Mouse (Mus musculus) testis, adult 2 months (tissue): ENCODE results near the gene Baz1b.

Experiments used
- CTCF ChIP-seq: fragments of 200-500 bp; IDR thresholded peaks from 2 replicates; pipeline ENCODE4 v1.5.1; 2012; ENCODE audit warnings: low read depth, mild to moderate bottlenecking, inconsistent platforms, low read length, moderate library complexity; ENCODE audit not compliant: control insufficient read depth, insufficient read depth, insufficient replicate concordance
- POLR2A ChIP-seq: fragments of 200-500 bp; IDR thresholded peaks from 2 replicates; pipeline ENCODE4 v1.6.1; 2012; ENCODE audit warnings: low read depth, mild to moderate bottlenecking, inconsistent platforms, low read length, moderate library complexity; ENCODE audit not compliant: control insufficient read depth

DNA sequence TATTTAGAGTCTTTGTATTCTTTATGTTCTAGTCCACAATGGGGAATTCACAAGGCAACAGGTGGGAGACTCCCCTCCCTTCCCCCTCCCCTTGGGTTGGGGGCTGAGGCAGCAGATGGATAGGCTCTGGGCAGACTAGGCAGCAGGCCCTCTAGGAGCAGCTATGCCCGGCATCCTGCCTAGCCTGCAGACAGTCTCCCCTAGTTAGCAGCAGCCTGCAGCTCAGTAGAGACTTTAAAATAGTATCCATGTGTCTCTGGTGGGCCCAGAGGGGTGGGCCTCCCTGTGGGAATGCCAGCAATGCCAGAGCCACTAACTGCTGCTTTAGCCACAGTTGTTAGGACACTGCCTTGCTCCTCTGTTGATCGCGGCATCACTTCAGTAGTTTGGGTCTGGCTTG, 55.5 kb downstream of the Baz1b start:
- TF ChIP-seq CTCF (no peak), POLR2A (no peak)
